Mouse (Mus musculus): Measurements from ENCODE around the gene Samd9l.
"Not testable (repeated sequence)": the region's sequence is repeated elsewhere in the genome, so short reads cannot be mapped to it uniquely, and the experiment has no call there.

The Samd9l gene

GRCm38 (mm10) chr6:3341479-3341878 lies 57.9 kb downstream of the Samd9l start:
- Histone ChIP-seq H3K27me3 (ENCODE audit: insufficient read depth, low read length) (no peaks in the 10 kb centered on the region), H3K9me3 (ENCODE audit: low read length) (peaks cover 34% of the 10 kb centered on the region), H3K4me1 (replicated peaks; ENCODE audit: low read depth, low read length) (0 out of 2 replicates have a peak, but pooled peaks cover 5% of the 10 kb centered on the region), H3K36me3 (ENCODE audit: insufficient read depth, low read length) (no peaks in the 10 kb centered on the region), H3K4me3 (replicated peaks; ENCODE audit: low read length) (no peak overlapping the region)
- no peak for TF ChIP-seq CTCF (conservative IDR thresholded peaks at IDR 0.05; ENCODE audit: low read length)
- TF ChIP-seq NANOG (IDR thresholded peaks at IDR 0.05; ENCODE audit: borderline replicate concordance, low read length): no peak
- TF ChIP-seq POU5F1 (IDR thresholded peaks at IDR 0.05; ENCODE audit: borderline replicate concordance, low read length): no peak

- not testable (repeated sequence) for H3K27me3 ChIP-seq (ENCODE audit: insufficient read depth, low read length); H3K4me3 ChIP-seq (replicated peaks; ENCODE audit: low read length); H3K4me1 ChIP-seq (replicated peaks; ENCODE audit: low read depth, low read length); H3K36me3 ChIP-seq (ENCODE audit: insufficient read depth, low read length)
- H3K9me3 ChIP-seq (ENCODE audit: low read length): peaks cover 34% of the 10 kb centered on the region
Observed at GRCm38 (mm10) chr6:3340928-3341327, 58.4 kb downstream of the Samd9l start.

DNA sequence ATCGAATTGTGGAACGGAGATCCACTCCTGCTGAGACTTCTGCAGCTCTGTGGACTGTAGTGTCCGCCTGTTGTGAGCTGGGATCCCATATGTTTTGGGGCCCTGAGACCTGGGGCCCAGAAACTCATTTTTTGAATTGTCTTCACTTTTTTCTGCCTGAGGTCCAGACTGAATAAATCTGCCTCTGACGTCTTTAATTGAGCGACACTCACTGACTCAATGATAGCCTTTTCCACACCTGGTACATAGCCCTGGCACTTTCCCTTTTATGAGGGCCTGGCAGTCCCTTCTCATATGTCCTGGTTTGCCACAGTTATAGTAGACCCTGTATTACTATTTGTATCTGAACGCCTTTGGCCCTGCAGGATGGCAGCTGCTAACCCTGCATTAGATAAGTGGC lies 60.2 kb downstream of the Samd9l start:
- not testable (repeated sequence) for H3K4me1 ChIP-seq (replicated peaks; ENCODE audit: low read depth, low read length); H3K4me3 ChIP-seq (replicated peaks; ENCODE audit: low read length); H3K36me3 ChIP-seq (ENCODE audit: insufficient read depth, low read length); H3K27me3 ChIP-seq (ENCODE audit: insufficient read depth, low read length)
- peaks cover 34% of the 10 kb centered on the region for H3K9me3 ChIP-seq (ENCODE audit: low read length)
